Mouse (Mus musculus): ENCODE data around the gene Dcaf10.

Gene Dcaf10

GRCm38 (mm10) chr4:45341669-45342249 lies at the start of gene Dcaf10:
Dcaf10 (plus strand) TSS chr4:45342101.
- WGBS: under 1% methylated on average over 42 of the region's 42 CpGs

DNA sequence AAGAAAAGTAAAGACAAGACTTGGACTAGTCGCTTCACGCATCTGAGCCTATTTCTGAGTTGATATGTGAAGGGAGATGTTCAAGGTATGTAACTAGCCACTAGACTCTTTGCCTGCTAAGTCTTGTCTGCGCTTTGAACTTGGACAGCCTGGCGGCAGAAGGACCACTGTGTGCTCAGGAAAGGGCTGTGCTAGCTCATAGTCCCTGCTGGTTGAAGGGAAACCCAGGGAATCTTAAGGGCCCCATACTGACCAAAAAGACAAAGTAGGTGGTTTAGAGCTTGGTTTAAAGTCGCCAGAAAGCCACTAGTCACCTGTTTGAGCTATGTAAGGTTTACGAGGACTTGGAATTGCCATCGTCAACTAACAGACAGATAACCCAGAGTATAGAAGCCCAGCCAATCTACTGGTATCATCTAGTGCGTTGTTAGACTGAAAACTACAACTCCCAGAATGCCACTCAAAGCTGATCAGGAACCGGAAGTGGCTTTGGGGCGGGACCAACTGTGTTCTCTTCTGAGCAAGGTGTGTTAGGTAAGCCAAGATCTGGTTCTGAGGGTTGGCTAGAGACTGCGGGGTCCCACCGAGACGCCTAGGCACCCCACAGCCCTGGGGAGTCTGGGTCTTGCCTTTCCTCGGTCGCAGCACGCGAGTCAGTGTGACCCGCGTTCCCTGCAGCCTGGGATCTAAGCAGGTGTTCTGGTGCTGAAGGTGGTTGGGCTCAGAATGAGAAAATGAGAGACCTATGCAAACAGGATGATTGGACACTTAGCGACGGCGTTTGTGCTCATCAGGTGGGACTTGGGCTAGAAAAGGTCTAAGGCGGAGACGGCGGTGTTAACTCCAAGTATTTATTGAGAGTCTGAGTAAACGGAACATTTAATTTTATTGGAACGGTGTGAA lies 45.0 kb upstream of the Dcaf10 start, which contains the start of gene Trmt10b:
TSS of gene Trmt10b (plus strand) at position 466 of the 903 bp plus-strand sequence.
- 15% methylated on average over 27 of the region's 27 CpGs for WGBS

GRCm38 (mm10) chr4:45305536-45305935 lies 36.4 kb upstream of the Dcaf10 start:
- 97% methylated on average over 14 of the region's 14 CpGs for WGBS

DNA sequence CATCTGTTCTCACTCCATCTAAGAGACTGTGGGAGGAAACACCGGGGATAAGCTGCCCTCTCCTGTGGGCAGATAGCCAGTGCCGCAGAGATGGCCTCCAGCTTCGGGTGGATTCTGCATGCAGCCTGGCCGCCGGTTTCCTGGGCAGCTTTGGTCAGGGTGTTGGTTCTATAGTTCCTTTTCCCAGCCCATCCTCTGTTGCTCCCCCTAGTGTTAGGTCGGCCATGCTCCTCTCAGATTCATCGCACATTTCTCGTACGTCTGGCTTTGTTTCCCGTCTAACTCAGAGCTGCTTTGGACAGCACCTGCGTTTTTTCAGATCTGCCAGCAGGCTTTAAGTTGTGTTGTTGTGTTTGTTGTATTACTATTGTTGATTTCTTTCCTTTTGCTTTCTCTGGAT lies 33.9 kb upstream of the Dcaf10 start:
- 30% methylated on average over 11 of the region's 11 CpGs for WGBS

DNA sequence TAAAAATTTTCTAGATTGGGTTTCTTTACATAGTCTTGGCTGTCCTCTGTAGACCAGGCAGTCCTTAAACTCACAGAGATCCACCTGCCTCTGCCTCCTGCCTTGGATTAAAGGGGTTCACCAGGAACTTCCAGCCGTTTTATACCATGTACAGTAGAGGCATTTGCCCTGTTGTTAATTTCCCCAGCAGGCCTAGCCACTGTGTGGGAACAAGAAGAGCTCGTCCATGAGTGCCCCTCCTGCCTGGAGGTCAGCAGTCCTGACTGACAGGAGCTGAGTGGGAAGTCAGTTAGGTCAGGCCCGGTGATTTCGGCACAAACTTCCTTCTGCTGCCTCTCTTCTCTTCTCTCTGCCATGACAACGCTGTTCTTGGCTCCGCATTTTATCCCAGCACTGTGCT lies 33.3 kb upstream of the Dcaf10 start:
- 90% methylated on average over 6 of the region's 6 CpGs for WGBS

DNA sequence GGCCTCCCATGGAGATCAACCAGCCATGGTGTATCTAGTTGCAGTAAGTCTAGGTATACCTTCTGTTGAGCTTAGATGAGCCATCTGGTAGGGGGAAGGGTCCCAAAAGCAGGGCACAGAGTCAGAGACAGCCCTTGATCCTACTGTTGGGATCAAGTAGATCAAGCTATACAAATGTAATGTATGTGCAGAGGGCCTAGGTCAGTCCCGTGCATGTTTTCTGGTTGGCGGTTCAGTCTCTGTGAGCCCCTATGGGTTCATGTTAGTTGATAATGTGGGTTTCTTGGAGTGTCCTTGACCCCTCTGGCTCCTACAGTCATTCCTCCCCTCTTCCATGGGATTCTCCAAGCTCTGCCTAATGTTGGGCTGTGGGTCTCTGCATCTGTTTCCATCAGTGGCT lies 30.8 kb upstream of the Dcaf10 start:
- 100% methylated on average over 2 of the region's 2 CpGs for WGBS

DNA sequence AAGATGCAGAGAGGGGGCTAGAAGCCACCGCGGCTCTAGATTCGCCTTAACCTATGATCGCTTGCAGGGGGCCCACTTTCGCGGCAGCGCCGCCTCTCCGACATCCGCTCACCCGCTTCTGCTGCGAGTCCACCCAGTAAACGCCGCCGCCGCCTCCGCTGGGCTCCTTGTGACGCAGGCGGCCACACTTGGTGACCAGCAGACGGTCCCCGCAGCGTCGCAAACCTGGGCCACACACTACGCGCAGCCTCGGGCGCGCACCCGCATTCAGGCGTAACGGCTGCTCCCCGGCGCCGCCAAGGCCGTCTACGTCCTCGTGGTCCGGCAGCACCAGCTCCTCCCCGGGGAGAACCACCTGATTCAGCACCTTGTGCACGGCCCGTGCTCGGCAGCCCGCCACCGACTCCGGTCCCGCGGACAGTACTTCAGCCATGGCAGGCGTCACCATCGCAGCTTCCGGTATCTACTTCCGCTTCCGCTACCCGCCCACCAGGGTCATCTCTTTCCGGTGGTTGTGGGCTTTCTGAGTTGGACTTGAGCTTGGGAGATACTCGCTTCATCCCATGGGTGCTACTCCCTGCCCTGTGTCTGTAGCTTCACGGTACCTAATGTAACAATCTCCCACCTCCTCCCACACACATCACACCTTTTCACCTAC lies 21.6 kb upstream of the Dcaf10 start:
- under 1% methylated on average over 56 of the region's 56 CpGs for WGBS

DNA sequence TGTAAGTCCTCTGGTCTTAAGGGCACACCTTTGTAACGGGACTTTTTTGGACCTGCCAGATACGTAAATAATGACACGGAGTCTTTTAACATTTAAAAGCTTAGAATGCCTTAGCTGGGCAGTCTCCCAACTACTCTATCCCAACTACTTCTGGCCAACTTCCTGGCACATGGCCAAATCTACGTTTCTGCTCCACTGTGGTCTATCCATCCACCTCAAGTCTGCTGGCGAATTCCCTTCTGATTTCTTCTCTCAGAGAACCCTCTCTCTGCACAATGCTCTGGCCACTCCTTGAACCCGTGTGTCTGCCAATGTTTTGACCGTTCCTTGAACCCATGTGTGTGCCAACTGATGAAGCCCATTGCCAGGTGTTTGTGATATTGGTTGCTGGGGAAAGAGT lies 10.8 kb upstream of the Dcaf10 start:
- 49% methylated on average over 7 of the region's 7 CpGs for WGBS

GRCm38 (mm10) chr4:45332466-45332865 lies 9.4 kb upstream of the Dcaf10 start:
- WGBS: 69% methylated on average over 3 of the region's 3 CpGs

GRCm38 (mm10) chr4:45341226-45341625 lies 675 bp upstream of the Dcaf10 start:
- WGBS: 62% methylated on average over 9 of the region's 9 CpGs

DNA sequence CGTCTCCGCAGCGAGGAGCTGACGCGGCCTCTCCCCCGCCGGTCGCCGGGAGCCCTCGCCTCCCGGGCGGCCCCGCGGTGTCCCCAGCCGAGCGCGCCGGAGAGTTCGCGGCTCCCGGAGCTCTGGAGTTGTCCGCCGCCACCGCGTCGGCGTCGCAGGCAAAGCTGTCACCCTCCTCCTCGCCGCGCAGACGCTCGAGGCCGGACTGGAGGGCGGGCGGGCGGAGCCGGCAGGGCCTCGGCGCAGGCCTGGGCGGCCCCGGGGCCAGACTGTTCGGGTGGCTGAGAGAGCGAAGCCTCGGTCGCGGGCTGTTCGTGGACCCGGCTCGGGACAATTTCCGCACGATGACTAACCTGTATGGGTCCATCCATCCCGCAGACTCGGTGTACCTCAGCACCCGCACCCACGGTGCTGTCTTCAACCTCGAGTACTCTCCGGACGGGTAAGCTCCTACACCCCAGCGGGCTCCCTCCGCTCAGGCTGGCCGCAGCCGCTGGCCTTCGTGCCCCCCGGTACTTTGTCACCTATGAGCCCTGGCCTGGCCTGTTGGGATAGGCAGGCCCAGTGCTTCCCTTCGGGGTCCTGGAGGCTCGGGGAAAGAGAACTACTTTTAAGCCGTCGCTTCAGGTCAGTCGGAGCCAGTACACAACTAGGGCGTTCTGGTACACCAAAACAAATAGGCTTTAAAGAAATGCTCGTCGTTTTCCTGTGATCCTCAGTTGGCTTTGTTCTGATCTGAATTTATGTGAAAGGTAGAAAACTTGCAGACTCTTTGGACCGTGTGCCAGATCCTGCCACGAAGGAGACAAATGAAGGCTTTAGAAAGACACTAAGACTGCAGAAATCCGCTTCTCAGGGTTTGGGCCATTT lies 620 bp downstream of the Dcaf10 start, which contains the start of gene Exosc3:
TSS of gene Exosc3 (minus strand) at position 447 of the 870 bp plus-strand sequence.
- WGBS: under 1% methylated on average over 76 of the region's 76 CpGs

DNA sequence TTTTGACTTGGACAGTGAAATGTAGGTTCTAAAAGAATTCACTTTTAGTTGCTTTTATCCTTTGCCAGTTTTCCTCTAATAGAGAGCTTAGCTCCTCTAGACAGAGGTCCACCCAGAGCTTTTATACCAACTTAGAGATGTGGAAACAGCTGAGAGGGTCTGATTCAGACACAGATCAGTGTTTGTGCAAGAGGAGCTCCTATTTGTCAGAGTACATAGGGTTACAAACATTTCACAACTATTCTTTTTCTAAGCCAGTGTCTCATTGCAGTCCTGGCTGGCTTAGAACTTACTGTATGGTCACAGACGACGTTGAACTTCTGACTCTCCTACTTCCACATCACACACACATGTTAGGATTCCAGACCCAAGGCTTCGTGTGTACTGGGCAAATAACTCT lies 14.8 kb downstream of the Dcaf10 start:
- WGBS: 86% methylated on average over 3 of the region's 3 CpGs

GRCm38 (mm10) chr4:45371261-45371660 lies 29.4 kb downstream of the Dcaf10 start:
- WGBS: 85% methylated on average over 3 of the region's 3 CpGs

GRCm38 (mm10) chr4:45374879-45375278 lies 33.0 kb downstream of the Dcaf10 start:
- WGBS: 83% methylated on average over 5 of the region's 5 CpGs

DNA sequence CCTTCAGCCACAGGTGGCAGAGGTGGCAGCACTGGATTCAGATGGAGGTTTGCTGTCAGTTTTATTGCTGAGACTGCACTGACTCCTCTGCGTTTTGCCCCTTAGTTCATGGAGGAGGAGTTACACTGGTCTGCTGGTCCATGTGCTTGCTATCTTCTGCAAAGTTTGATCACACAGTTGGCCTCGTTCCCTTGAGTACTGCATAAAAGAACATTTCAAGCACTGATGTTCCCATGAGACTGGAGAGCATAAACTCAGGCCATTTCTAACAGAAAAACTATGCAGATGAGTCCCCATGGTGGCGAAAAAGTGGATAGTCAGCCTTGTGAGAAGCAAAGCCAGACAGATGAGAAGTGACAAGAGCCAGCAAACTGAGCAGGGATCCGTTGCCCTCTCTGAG lies 34.7 kb downstream of the Dcaf10 start:
- 81% methylated on average over 4 of the region's 4 CpGs for WGBS

- WGBS: 79% methylated on average over 10 of the region's 10 CpGs
Measured at GRCm38 (mm10) chr4:45380903-45381580, 39.1 kb downstream of the Dcaf10 start.

DNA sequence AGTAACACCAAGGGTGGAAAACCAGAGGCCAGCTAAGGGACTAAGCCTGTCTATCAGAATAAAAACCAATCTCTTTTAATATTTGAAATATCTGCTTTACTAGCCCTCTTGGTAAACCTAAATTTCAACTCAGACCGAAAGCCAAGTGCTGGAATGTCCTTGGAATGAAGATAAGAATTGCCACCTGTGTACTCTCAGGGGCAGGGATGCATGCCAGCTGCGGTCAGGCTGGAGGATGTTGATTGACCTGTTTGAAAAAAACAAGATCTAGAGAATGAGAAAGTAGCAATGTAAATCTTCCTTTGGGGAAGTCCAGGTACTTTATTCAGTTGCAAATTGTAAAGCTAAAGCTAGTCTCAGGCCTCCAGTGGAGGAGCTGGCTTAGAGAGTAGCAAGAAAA lies 40.2 kb downstream of the Dcaf10 start:
- WGBS: 79% methylated on average over 2 of the region's 2 CpGs

GRCm38 (mm10) chr4:45387296-45387695 lies 45.4 kb downstream of the Dcaf10 start:
- WGBS: 97% methylated on average over 5 of the region's 5 CpGs

GRCm38 (mm10) chr4:45392099-45392498 lies 50.2 kb downstream of the Dcaf10 start:
- 65% methylated on average over 4 of the region's 4 CpGs for WGBS

DNA sequence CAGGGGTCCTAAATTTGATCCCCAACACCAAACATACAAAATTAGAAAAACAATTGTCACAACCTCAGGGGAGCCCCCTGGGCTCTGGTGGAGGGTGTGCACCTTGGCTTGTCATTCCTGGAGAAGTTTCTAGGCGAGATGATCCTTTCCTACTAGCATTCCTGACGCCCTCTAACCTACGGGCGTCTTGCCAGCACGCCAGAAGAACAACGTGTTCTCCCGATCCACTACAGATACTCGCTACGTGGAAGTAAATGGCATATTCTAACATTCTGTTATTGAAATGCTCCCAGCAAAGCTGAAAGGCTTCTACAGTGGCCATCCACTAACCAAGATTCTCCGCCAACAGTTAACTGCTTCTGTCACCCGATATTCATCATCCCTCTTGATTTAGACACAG lies 50.7 kb downstream of the Dcaf10 start:
- WGBS: 57% methylated on average over 11 of the region's 11 CpGs

- 62% methylated on average over 8 of the region's 8 CpGs for WGBS
Measured at GRCm38 (mm10) chr4:45392994-45393393, 51.1 kb downstream of the Dcaf10 start.

Measured in cerebral cortex, adult 2 months (tissue).